Mouse (Mus musculus) neural tube, embryonic 12.5 days (tissue): ENCODE data around the gene Naip6. TPM values are rescaled to one million over a fixed set of nuclear protein-coding genes. Genes with fewer than 3 reads are reported as not detected.
"Not testable (repeated sequence)": the region's sequence is repeated elsewhere in the genome, so short reads cannot be mapped to it uniquely, and the experiment has no call there.

Experiments used
- ATAC-seq: fragments of 200-750 bp; cut with Nextera tagmentation; 2 replicates; pipeline ENCODE4 v1.8.0; 2017; ENCODE audit warnings: low read depth, mild to moderate bottlenecking, moderate TSS enrichment, moderate library complexity; ENCODE audit not compliant: low FRiP score
- H3K27ac ChIP-seq: fragments of 300-500 bp; sonication (generic); 2 replicates; pipeline ENCODE4 v1.5.1; 2016
- H3K27me3 ChIP-seq: fragments of 300-500 bp; sonication (generic); replicated peaks from 2 replicates; pipeline ENCODE4 v1.6.1; 2016; ENCODE audit warnings: mild to moderate bottlenecking
- H3K36me3 ChIP-seq: fragments of 300-500 bp; sonication (generic); 2 replicates; pipeline ENCODE4 v1.6.1; 2016; ENCODE audit warnings: mild to moderate bottlenecking
- H3K4me1 ChIP-seq: fragments of 300-500 bp; sonication (generic); 2 replicates; pipeline ENCODE4 v1.6.1; 2016
- H3K4me2 ChIP-seq: fragments of 300-500 bp; sonication (generic); replicated peaks from 2 replicates; pipeline ENCODE4 v1.6.1; 2016; ENCODE audit warnings: mild to moderate bottlenecking
- H3K4me3 ChIP-seq: fragments of 300-500 bp; sonication (generic); 2 replicates; pipeline ENCODE4 v1.5.1; 2016
- H3K9ac ChIP-seq: fragments of 300-500 bp; sonication (generic); 2 replicates; pipeline ENCODE4 v1.6.1; 2016; ENCODE audit warnings: mild to moderate bottlenecking
- H3K9me3 ChIP-seq: fragments of 300-500 bp; sonication (generic); 2 replicates; pipeline ENCODE4 v1.6.1; 2016; ENCODE audit warnings: mild to moderate bottlenecking
- WGBS: fragments of 180-500 bp; shearing (Covaris S2); methylation state at CpG from one replicate; pipeline ENCODE4 v1.1.7; 2016; 5-methylcytosine and 5-hydroxymethylcytosine counted together
- polyA plus RNA-seq: library from polyadenylated mRNA; unstranded; fragments of >200 nt; fragmentation: Nextera tagmentation; extraction: Ambion mirVana; gene quantifications from 2 replicates; pipeline ENCODE4 v1.2.1, GENCODE M21; 2016

Naip6 gene
- polyA plus RNA-seq, 1 experiment from 2014 or later: 0.10 TPM

DNA sequence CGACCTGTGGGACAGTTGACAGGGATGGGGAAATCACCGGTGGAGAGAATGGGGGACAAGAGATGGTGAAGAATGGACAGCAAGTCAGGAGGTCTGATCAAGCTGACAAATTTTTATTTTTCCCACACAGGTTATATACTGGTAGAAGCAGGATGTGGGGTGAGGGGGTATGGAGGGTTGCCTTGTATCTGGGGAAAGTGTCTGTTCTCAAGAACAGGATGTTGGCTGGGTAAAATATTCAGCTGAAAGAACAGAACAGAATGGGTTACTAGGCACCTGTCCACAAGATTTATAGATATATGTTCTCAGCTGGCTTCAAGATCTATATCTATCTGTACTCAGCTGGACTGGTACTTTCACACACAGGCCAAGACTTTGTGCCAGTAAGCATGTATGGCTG, 65.6 kb downstream of the Naip6 start:
- H3K4me3 ChIP-seq, H3K36me3 ChIP-seq, H3K9me3 ChIP-seq, H3K4me2 ChIP-seq, H3K27me3 ChIP-seq, H3K27ac ChIP-seq, H3K9ac ChIP-seq, H3K4me1 ChIP-seq, ATAC-seq: not testable (repeated sequence)
- WGBS: 88% methylated on average over 2 of the region's 2 CpGs

DNA sequence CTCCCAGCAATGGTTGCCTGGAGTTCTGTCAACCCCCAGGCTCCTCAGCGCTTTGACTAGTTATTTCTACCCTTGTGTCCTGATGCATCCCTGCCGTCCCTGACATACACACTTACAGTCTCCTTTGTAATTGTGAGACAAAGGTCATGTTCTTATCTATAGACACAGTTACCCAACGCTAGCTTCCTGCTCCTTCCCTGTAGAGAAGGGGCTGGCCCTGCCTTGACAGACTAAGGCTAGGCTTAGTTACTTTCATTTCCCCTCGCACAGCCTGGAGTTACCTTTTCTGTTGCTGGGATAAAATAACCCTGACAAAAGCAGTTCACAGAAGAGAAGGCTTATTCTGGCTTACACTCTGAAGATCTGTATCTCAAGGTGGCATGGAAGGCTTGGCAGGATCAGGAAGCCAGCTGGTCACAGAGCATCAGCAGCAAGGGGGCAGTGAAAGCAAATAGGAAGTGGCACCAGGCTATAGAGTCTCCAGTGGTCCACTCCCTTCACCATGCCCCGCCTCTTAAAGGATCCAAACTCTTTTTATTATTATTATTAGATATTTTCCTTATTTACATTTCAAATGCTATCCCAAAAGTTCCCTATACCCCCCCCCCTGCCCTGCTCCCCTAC, 70.5 kb downstream of the Naip6 start:
- not testable (repeated sequence) for H3K4me2 ChIP-seq, H3K36me3 ChIP-seq, H3K9me3 ChIP-seq, H3K27me3 ChIP-seq, ATAC-seq, H3K27ac ChIP-seq, H3K4me3 ChIP-seq, H3K9ac ChIP-seq, H3K4me1 ChIP-seq
- 82% methylated on average over 5 of the region's 5 CpGs for WGBS

DNA sequence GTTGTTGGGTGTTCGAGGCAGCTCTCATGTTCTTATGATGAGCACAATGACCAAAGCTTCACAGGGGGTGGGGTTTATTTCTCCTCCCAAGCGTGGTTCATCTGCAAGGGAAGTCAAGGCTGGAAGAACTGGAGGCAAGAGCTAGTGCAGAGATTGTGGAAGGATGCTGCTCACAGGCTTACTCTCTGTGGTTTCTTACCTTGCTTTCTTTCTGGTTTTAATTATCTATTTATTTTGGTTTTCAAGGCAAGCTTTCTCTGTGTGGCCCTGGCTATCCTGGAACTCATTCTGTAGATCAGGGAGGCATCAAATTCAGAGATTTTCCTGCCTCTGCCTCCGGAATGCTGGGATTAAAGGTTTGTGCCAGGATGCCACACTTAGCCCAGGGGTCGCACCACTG, 71.3 kb downstream of the Naip6 start, which contains the start of gene Naip5:
TSS of gene Naip5 (minus strand) at position 101 of the 400 bp plus-strand sequence.
- not testable (repeated sequence) for H3K27me3 ChIP-seq, H3K9me3 ChIP-seq, H3K4me2 ChIP-seq, H3K4me1 ChIP-seq, H3K27ac ChIP-seq, H3K36me3 ChIP-seq, H3K9ac ChIP-seq, H3K4me3 ChIP-seq, ATAC-seq
- 77% methylated on average over 4 of the region's 4 CpGs for WGBS

DNA sequence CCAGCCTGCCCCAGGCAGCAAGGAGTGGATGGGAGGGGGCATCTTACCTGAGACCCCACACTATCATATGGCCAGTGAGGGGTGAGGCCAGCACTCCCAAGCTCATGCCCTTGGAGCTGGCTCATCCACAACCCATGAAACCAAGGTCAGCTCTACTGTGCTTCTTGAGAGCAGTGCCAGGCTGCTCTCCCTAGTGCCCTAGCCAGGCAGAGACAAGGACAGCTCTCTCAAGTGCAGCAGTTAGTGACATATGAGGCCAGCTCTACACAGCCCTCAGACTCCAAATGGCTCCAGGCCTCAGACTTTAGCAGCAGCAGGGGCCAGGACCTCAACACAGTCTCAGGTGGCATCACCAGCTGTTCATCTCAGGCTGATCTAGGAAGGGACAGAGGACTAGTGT, 73.8 kb downstream of the Naip6 start:
- Histone ChIP-seq H3K9me3 (no peaks in the 10 kb centered on the region), H3K27me3 (no peaks in the 10 kb centered on the region), H3K9ac (no peak overlapping the region), H3K4me2 (no peak overlapping the region), H3K36me3 (no peaks in the 10 kb centered on the region), H3K4me1 (no peaks in the 10 kb centered on the region), H3K27ac (no peak overlapping the region), H3K4me3 (no peak overlapping the region)
- no peak for ATAC-seq

Other genes starting within 250 kb of the Naip6 start
- gene Bdp1, start 213.6 kb downstream of the Naip6 start, polyA plus RNA-seq: 27.8 and 32.8 TPM in 2 replicates
- 357 and 369 TPM in 2 replicates for gene Serf1, start 209.7 kb downstream of the Naip6 start, polyA plus RNA-seq
- gene Smn1, start 192.8 kb downstream of the Naip6 start, polyA plus RNA-seq: 57.4 and 60.1 TPM in 2 replicates
- gene Naip2, start 115.6 kb downstream of the Naip6 start, polyA plus RNA-seq: 0.23 and 0.36 TPM in 2 replicates
- gene Naip5, start 71.4 kb downstream of the Naip6 start, polyA plus RNA-seq: 0.08 and 0.13 TPM in 2 replicates
- 0.06 TPM in 1 of 2 replicates, not detected in the other for gene Naip1, start 135.2 kb upstream of the Naip6 start, polyA plus RNA-seq
- 75.2 and 81.9 TPM in 2 replicates for gene Gtf2h2, start 174.9 kb upstream of the Naip6 start, polyA plus RNA-seq
- gene Ocln, start 235.0 kb upstream of the Naip6 start, polyA plus RNA-seq: 1.6 and 1.8 TPM in 2 replicates